Mouse (Mus musculus): Measurements from ENCODE around the gene Cblb.

Gene Cblb

DNA sequence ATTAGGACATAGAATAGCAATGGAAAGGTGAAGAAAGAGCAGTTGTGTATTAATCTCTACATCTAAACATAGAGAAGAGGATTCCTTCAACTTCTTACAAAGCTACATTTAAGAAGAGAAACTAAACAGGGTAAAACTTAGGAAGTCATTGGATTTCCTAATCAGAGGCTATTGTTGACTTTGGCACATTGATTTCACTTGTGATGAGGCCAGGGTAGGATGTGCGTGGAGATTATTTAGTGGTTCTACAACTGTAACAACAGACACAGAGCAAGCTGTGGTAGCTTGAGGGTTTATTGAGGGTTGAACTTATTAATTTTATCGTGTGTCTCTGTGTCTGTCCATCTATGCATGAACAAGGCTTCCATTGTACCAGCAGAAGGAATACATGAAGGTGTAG, 7.8 kb downstream of the Cblb start:
- no peak for DNase-seq (ENCODE audit: low spot score in 2 of 2)

DNA sequence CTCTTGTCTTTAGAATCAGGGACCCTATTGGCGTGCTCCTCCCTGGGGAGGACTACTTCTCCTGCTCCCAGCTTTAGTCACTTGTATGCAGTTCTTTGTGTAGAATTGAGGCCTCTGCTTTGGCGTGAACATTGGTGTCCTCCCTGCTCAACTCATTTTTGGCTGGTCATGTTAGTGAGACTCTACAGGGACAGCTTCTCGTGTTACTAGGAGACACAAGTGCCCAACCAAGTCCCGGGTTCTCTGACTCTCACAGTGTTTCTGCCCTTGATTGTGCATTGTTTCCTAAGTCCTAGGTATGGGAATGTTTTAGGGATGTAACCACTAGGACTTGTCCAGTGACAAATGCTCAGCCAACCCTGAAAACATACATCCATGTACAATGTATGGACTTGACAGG, 9.9 kb downstream of the Cblb start:
- DNase-seq (ENCODE audit: low spot score in 2 of 2) = no peak

DNA sequence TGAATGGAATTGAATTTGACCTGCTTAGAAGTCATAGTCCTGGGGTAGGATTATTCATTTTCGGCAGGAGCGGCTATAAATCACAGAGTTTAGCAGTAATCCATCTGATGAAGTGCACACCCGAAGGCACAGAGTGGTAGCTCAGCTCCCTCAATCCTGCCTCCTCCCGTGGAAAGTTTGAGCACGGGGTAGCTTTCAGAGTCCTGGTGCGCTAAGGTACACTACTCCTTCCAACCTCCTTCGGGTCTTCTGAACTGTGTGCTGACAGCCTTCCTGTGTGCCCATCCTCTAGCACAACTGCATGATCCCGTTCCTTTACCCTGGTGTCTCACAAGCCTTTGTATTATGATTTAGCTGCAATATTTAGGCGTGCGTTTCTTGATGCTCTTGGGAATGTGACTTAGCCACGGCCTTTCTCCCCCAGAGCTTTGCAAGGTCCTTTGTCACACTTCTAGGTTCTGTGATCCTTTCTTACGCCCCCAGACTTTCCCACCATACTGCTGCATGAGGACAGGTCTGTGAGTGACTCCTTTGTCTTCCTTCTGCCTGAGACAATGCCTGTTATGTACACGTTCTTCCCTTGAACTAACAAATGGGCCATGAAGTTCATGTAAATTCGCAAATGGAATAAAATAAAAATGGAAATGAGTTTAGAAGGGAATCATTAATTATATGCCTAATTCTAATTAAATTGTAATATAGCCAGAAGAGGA, 11.8 kb downstream of the Cblb start:
- DNase-seq (ENCODE audit: low spot score in 2 of 2) = no peak

DNA sequence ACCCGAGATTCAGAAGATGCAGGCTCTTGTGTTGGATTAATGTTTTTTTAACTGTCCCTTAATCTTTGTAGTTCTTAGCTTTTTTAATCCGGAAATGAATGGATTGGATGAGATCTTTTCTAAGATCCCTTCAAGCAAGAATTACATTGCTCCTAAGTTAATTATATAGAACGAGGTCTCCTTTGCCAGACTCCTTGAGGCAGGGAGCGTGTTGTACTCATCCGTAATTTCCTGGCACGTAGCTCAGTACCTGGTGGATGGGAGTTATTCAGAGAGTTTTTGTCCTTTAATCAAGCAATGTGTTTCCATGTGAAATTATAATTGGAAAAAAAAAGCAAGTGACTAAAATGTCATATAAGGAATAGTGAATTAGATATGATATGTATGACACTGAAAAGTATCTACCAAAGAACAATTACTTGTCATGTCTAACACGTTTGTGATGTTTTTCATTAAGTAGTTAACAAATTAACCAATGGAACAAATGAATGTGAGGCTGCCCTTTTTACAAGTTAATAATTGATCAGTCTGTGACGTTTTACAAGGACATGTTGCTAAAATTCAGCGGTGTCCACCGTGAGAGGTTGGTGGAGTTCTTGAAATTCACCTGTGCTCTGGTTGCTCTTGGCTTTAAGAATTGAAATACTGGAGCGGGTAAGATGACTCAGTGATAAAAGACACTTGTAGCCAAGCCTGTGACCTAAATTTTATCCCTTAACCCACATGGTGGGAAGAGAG, 12.5 kb downstream of the Cblb start:
- DNase-seq (ENCODE audit: low spot score in 2 of 2) = no peak

DNA sequence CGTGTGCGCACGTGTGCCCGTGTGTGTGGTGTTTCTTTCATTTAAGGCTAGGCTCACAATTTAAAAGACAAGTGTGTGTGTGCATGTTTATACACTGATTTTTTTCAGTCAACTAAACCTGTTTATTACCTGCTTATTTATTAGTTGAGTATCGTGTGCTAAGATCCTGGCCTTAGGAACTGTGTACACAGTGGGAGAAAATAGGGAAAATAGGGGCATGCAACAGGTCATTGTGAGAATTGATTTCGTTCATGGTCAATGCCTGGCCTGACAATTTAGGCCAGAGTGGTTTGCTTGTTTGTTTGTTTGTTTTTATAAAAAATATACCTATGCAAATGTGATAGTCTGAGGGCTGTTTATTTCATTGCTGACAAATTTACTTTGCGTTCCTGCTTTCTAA, 13.5 kb downstream of the Cblb start:
- DNase-seq (ENCODE audit: low spot score in 2 of 2) = no peak

DNA sequence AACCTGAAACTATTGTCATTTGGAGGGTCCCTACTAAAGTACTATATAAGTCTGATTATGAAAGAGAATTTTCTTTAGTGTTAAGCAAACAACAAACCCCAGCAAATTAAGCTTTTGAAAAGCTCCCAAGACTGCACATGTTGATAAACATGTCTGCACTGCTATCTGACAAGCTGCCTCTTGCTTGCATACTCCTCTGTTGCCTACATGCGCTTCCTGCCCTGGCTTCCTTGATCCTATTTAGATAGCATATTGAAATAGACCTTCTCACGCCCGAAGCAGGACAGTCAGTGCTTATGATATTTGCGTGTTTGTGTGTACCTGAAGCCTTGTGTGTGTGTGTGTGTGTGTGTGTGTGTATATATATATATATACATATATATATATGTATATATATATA, 14.0 kb downstream of the Cblb start:
- DNase-seq (ENCODE audit: low spot score in 2 of 2) = no peak

DNA sequence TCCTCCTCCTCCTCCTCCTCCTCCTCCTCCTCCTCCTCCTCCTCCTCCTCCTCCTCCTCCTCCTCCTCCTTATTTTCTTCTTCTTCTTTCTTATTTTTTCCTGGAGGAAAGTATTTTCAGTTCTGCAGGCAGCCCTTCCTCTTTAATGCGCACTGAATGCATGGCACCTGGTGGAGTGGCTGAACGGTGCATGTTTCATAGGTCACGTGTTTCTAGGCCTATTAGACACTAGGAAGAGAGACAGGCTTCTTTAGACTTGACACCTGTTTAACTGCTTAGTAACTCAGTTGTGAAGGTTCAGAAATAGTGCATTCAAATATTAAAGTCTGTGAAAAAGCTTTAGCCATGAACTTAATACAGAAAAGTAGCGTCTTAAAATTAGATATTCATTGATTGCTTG, 15.4 kb downstream of the Cblb start:
- no peak for DNase-seq (ENCODE audit: low spot score in 2 of 2)

DNA sequence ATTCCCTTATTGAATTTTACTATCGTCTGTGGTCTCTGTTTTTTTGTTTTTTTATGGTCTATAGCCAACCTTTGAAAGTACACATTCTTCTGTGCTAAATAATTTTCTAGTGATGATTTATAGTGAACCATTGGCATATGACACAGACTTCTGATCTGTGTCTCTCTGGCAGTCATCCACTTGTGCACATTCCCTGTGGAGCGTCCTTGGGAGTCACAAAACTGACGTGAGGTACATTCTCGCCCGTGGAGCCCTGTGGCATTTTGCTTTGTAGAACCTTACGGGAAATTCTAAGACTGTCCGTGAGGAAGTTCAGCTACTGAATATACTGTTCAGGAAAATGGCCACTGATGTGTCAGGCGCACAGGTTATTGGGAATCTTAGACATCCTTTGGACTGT, 20.1 kb downstream of the Cblb start:
- no peak for DNase-seq (ENCODE audit: low spot score in 2 of 2)

DNA sequence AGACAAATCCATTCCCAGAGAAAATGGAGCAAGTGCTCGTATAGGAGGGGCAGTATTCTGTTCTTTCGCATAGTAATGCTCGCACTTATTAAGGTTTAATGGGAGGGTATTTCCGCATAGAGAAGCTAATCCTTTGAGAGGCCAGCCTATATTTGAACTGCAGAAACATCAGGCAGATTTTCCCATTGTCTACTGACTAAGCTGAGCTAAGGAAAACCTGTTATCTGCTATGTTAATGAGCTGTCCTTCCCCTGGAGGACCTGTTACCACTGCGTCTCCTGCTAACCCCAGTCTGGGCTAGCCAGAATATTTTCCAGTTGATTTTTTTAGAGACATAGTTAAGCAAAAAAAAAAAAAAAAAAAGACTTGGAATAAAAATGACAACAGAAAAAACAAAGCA, 21.7 kb downstream of the Cblb start:
- DNase-seq (ENCODE audit: low spot score in 2 of 2) = no peak

DNA sequence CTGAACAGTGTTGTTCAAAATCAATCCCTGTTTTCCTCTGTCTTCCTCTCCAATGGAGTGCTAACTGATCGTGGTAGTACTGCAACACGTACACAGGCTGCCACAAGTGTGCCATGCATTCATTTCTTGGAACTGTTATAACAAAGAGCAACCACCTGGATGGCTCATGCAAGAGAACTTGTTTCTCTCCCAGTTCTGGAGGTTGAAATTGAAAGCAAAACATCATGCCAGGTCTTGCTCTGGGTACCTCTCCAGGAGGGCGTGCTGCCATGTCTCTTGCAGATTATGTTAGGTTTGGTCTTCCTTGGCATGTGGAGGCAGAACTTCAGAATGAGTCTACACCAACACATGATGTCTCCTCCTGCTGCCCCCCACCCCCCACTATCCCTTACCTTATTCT, 24.2 kb downstream of the Cblb start:
- no peak for DNase-seq (ENCODE audit: low spot score in 2 of 2)

DNA sequence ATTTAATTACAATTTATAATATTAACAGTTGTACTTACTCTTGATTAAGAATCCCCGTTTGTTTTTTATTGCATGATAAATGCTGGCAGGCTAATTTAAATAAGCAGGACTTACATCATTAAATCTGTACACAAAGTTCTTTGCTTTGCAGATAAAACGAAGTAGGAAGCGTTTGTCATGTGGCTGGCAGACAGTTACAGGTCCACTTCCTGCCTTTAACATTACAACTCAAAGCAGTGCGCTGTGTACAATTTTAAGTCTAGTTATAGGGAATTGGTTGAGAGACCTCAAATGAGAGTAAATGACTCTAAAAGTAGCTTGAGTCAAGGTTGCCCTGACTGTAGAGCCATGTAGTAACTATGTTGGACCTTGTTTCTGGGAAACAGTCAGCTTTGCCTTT, 25.1 kb downstream of the Cblb start:
- no peak for DNase-seq (ENCODE audit: low spot score in 2 of 2)

DNA sequence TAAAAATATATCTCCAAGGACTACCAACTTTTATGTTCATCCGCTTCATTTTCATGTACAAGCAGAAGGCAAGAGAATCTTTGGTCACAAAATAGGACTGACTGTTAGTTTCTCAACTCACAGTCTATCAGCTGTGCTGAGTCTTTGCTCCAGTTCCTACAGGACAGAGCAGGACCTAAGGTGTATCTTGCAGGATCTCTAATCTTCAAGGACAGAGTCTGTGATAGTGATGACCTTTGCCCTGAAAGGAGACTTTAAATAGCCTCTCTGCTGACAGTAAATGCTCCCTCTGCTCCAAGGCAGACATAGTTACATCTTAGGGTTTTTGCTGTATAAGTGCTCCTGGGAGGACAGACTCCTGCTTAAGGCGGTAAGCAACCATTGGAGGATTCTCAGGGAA, 26.3 kb downstream of the Cblb start:
- no peak for DNase-seq (ENCODE audit: low spot score in 2 of 2)

DNA sequence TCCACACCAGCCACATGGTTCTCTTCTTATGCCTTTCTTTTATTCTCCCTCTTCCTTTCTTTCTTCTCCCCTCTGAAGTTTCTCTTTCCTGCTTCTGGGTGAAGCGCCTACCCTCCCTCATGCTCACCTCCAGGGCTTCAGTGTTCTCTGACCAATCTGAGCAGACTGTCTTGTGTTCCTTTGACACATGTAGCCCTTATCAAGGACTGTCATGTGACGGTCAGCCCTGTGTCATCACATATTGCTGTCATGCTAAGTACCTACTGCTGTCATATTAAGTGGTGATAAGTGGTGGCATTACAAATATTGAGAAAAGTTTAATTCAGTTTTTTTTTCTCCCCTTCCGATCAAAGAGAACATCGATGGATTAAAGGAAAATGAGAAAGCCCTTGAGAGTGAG, 28.5 kb downstream of the Cblb start:
- no peak for DNase-seq (ENCODE audit: low spot score in 2 of 2)

DNA sequence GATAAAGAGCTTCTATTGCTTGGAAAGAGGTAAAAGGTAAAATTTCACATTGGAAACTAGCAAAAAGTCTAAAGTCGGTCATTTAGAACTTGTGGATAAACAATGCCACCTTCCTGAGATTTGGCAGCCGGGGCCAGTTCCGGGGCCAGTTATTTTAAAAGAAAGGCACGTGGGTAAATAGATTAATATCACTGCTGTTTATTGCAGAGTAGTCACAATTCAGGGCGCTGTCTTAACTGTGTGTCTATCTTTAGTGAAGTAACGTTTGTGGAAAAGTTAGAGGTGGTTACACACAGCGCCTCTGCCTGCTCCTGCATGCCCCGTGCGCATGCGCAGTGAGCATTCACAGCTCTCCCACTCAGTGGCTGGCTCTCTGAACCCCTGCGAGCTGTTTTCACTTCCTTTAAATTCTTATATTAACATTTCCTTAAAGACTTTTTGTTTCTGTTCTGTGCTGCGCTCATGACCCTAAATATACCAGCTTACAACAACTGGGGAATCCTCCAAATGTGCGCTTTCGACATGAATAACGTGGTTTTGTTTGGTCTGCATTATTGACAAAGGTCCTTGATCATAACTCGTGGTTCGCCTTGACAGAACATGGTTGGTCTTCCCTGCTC, 29.2 kb downstream of the Cblb start:
- peak in 1 of 2 experiments; percentile 27 for DNase-seq (ENCODE audit: low spot score in 2 of 2)

DNA sequence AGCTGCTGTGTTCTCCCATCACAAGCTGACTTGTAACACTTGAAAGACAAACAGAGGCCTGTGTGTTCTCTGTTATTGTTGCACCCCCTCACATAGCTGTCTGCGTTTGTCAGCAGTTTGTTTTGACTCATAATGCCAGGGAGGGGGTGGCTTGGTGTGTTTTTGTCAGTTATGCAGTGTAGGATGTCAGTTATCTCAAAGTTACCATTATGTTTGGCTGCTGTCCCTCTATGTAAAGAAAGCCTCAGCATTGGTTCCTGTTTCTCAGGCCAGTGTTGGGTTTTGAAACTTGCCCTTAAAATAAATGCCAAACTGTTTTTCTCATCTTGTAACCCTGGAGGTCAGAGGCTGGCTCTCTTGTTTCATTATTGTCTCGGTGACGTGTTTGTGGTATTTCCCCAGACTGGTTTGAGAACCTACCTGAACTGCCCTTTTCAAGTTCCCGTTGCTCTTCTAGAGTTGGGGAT, 30.0 kb downstream of the Cblb start:
- no peak for DNase-seq (ENCODE audit: low spot score in 2 of 2)

DNA sequence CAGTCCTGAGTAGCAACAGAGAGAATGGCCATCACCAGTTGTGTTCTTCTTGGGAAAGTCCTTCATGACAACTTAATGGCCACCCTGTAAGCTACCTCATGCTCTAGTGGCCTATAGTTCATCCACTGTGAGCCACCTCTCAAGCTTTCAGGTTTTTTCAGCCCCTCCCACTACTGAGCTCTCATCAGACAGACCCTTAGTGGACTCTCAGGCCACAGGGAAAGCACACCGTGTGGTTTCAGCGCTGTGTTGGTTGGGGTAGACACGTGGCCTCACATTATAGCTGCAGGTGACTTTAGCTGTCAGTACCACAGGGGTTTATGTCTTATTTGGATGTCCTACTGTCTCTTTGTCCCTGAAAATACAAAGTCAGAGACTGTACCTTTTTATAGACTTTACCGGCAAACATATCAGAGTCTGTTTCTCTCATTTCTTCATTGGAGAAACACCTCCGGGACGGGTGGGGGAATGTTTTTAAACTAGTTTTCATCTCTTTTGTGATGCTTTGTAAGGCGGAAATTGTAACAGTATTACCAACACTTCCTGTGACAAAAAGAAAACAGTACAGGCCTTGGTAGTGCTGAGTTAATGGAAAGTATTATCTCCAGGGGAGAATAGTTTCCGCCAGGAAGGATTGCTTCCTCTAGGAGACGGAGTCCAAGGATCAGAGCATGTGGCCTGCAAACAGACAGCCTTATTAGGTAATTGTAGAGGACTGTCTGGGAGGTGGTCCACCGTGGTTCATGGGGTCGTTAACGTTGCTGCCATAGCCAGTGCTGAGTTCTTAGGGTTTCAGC, 33.5 kb downstream of the Cblb start:
- no peak for DNase-seq (ENCODE audit: low spot score in 2 of 2)

DNA sequence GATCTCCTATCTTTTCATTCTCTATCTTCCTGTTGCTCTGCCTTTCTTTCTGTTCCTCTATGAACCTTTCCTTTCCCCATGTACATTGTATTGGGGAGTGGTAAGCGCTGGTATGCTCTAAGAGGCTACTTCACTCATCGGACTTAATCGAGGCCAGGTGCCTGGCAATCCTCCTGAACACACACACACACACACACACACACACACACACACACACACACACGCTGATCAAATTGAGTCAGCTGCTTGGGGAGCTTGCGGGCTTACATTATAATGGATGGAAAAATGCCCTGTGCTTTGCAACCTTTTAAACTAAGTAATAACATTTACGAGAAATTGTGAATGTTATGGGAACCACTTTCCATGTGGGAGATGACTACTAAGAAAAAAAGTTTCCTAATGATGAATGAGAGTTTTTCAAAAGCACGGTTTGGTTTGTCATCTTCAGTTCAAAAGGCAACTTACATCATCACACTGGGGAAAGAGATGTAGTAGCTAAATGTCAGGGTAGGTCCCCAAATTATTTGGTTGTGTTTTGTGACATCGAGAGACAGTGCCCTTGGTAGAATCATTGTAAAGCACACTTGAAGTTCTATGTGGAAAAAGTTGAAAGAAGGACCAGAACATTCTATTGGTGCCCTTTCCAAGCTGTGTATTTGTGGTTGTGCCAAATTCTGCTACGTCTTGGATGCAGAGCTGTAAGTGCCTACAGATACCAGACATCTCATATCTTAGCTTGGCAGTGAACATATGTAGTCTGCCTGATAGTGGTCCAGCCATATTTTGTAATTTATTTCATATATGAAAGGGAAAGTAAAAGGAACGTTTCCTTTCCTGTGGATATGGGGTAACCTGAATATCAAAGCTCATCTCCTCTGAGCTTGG, 36.8 kb downstream of the Cblb start:
- DNase-seq (ENCODE audit: low spot score in 2 of 2) = no peak

DNA sequence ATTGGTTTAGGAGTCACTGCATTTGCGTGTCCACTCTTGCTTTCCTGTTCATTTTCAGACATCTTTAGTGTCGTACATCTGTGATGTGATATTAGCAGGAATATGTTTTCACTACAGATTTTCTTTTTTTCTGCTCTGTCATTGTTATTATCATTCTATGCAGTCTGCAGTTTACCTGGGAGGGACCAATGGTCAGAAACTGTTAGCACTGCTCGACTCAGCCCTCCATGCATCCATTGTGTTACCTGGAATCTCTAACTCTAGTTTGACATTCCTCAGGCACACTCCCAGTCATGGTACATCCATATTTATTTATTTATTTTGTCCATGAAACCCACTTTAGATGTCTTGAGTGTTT, 37.5 kb downstream of the Cblb start:
- DNase-seq (ENCODE audit: low spot score in 2 of 2) = no peak

DNA sequence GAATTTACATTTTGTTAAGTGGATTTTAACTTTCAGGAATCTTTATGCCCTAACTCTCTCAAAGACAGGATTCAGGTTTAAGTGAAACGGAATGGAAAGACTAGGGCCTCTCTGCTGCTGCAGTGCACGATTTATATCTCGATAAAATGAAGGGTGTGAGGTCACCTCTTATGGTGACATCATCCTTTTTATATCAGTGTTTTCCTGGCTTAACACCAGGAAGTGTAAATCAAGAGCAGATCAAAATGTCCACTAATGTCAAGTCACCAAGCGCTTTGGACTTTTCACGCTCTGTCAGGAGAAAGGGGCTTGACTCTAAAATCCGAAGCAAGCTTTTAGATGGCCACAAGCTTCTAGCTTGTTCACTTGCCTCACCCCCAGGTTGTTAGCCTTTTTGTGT, 38.6 kb downstream of the Cblb start:
- DNase-seq (ENCODE audit: low spot score in 2 of 2) = no peak

DNA sequence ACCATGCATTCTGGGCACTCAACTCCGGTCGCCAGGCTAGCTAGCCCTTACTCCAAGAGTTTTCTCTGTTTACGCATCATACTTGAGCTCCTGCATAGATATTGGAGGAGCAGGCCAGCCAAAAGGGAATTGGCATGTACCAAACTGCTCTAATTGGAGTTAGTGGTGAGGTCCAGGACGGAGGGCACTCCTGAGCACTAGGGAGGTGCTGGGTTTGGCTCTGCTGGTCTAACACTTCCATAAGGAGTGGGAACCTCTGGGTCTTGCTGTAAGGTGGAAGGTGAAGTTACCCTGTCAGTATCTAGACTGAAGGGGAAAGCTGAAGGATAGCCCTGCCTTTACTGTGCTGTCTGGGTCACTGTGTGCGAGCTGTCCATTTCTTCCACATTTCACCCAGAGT, 39.1 kb downstream of the Cblb start:
- DNase-seq (ENCODE audit: low spot score in 2 of 2) = no peak

DNA sequence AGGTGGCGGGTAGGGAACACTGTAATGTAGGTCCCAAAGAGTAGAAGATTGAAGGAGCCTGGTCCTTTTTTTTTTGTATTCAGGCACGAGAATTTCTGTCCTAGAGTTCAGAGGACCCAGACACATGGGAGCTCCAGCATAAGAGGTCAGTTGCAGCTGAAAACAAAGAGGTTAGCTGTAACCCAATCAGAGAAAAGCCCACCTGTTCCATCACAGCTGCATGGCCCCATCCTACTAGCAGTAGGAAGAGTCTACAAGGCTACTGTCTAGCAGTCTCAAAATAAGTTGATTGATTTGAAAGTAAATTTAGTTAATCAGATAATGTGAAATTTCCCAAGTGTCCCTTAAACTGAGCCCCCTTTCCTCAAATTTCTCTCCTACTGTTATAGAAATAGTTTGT, 40.3 kb downstream of the Cblb start:
- no peak for DNase-seq (ENCODE audit: low spot score in 2 of 2)
